Mouse (Mus musculus) forebrain, embryonic 16.5 days (tissue): Measurements from ENCODE around the gene Kctd11. TPM values are rescaled to one million over a fixed set of nuclear protein-coding genes. Genes with fewer than 3 reads are reported as not detected.

Experiments
- ATAC-seq: fragments of 200-750 bp; cut with Nextera tagmentation; 2 replicates; pipeline ENCODE4 v1.8.0; 2017; ENCODE audit warnings: mild to moderate bottlenecking, moderate library complexity
- H3K27ac ChIP-seq: fragments of 300-500 bp; sonication (generic); 2 replicates; pipeline ENCODE4 v1.5.1; 2014; ENCODE audit warnings: low read length, control low read depth
- H3K27me3 ChIP-seq: fragments of 300-500 bp; sonication (generic); replicated peaks from 2 replicates; pipeline ENCODE4 v1.6.1; 2014; ENCODE audit warnings: low read length; ENCODE audit not compliant: control insufficient read depth, insufficient read depth
- H3K36me3 ChIP-seq: fragments of 300-500 bp; sonication (generic); 2 replicates; pipeline ENCODE4 v1.6.1; 2014; ENCODE audit not compliant: control insufficient read depth, insufficient read depth
- H3K4me1 ChIP-seq: fragments of 300-500 bp; sonication (generic); replicated peaks from 2 replicates; pipeline ENCODE4 v1.6.1; 2014; ENCODE audit warnings: low read length; ENCODE audit not compliant: control insufficient read depth, insufficient read depth
- H3K4me2 ChIP-seq: fragments of 300-500 bp; sonication (generic); 2 replicates; pipeline ENCODE4 v1.6.1; 2014; ENCODE audit warnings: mild to moderate bottlenecking, low read length, control low read depth
- H3K4me3 ChIP-seq: fragments of 300-500 bp; sonication (generic); replicated peaks from 2 replicates; pipeline ENCODE4 v1.5.1; 2014; ENCODE audit warnings: mild to moderate bottlenecking, low read length, control low read depth
- H3K9ac ChIP-seq: fragments of 300-500 bp; sonication (generic); replicated peaks from 2 replicates; pipeline ENCODE4 v1.6.1; 2014; ENCODE audit warnings: low read depth, low read length, control low read depth
- H3K9me3 ChIP-seq: fragments of 300-500 bp; sonication (generic); 2 replicates; pipeline ENCODE4 v1.6.1; 2016; ENCODE audit warnings: low read length; ENCODE audit not compliant: control insufficient read depth
- WGBS: fragments of 180-500 bp; shearing (Covaris S2); extraction: QIAGEN DNeasy Blood & Tissue Kit; methylation state at CpG from one replicate; pipeline ENCODE4 v1.1.7; 2014; 5-methylcytosine and 5-hydroxymethylcytosine counted together
- polyA plus RNA-seq: library from polyadenylated mRNA; unstranded; fragments of >200 nt; fragmentation: Nextera tagmentation; extraction: Ambion mirVana; gene quantifications from 2 replicates; pipeline ENCODE4 v1.2.1, GENCODE M21; 2015

The Kctd11 gene
- polyA plus RNA-seq, 1 experiment from 2014 or later: 1.3 TPM

DNA sequence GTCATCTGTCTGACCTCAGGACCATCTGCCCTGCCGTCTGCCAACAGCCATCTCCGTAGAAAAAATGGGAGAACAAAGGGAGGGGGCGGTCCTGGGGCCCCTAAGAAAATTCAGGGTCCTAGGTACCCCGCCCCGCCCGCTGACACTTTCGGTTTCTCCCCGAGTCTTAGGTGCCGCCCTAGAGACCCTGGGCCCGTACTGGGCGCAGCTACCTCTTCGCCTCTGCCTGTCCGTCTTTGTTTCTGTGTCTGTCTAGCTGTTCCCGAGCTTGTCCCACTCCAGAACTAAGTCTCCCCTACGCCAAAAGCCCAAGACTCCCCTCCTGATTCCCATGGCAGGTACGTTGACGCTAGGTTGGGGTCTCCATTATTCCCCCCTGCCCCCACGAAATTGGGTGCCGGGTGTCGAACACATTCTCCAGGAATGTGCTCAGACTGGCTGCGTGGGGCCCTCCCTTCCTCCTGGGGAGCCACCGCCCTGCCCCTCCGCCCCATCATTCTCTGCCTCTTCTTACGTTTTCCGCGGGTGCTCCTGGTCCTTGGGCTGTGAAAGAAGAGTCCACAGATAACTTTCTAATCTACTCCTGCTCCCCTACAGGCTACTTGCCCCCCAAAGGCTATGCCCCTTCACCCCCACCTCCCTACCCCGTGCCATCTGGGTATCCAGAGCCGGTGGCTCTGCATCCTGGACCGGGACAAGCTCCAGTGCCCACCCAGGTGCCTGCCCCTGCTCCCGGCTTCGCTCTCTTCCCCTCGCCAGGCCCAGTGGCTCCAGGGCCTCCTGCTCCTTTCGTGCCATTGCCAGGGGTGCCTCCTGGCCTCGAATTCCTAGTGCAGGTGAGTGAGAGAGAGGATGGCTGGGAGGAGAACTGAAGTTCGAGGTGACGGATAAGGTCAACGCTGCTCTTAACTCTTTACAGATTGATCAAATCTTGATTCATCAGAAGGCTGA lies 34.2 kb downstream of the Kctd11 start:
- 11% methylated on average over 37 of the region's 37 CpGs for WGBS
- H3K4me1 ChIP-seq: peaks cover 24% of the 10 kb centered on the region
- peak overlapping the region; percentile 53 for H3K4me2 ChIP-seq
- peak overlapping the region; percentile 89 for H3K9ac ChIP-seq
- H3K27ac ChIP-seq: peak overlapping the region; percentile 95
- peak overlapping the region; percentile 76 for H3K4me3 ChIP-seq
- H3K9me3 ChIP-seq: no peaks in the 10 kb centered on the region
- ATAC-seq: peak; percentile 41
- peaks cover 18% of the 10 kb centered on the region; the same call in 1 of the 2 replicates for H3K36me3 ChIP-seq
- no peaks in the 10 kb centered on the region for H3K27me3 ChIP-seq

DNA sequence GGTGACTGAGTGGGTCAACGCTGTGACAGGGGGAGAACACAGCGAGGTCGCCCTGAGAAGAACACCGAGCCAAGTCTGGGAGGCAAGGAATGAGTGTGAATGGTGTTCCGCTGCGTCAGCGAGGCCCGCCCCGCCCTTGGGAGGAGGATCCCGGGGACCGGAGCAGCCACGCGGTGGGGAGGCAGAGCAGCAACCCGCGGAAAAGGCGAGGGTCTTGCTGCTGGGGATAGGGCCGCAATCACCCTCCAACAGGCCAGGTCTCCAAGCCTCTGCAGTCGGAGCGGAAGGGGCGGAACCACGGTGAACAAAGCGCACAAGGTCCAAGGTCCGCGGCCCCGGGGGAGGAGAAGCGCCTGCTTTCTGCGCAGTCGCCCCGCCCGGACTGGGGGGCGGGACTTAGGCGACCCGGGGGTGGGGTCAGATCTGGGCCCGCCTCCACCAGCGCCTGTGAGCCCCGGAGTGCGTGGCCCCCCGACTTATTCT lies 35.0 kb downstream of the Kctd11 start, which contains the start of gene Plscr3:
TSS of gene Plscr3 (plus strand) at position 179 of the 483 bp plus-strand sequence.
- peak within 1 kb of the TSS; percentile 89 for H3K9ac ChIP-seq
- peak within 1 kb of the TSS; percentile 53 for H3K4me2 ChIP-seq
- under 1% methylated on average over 38 of the region's 38 CpGs for WGBS
- peak within 1 kb of the TSS; percentile 76 for H3K4me3 ChIP-seq
- no peaks in the 10 kb centered on the region for H3K9me3 ChIP-seq
- H3K27me3 ChIP-seq: no peaks in the 10 kb centered on the region
- peak within 1 kb of the TSS; percentile 95 for H3K27ac ChIP-seq
- H3K36me3 ChIP-seq: peaks cover 18% of the 10 kb centered on the region; the same call in 1 of the 2 replicates
- H3K4me1 ChIP-seq: peaks cover 24% of the 10 kb centered on the region
- peak; percentile 95 for ATAC-seq

DNA sequence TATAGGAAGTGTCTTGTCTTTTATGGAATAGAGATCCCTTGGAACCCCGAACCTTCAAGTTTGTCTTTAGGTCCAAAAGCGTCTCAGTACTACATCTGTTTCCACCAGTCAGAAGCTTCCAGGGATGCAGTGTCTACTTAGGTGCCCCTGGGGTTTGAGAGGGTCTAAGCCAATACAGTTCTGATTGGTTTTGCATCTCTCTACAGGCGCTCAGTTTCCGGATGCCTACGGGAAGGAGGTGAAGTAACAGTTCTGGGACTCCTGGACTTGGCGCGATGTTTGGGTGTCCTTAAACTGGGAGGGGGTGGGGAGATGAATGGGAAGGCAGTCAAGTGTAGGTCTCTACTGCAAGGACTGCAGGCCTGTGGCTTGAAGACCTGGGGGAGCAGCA lies 42.5 kb downstream of the Kctd11 start:
- Histone ChIP-seq H3K4me1 (peaks cover 35% of the 10 kb centered on the region), H3K36me3 (no peaks in the 10 kb centered on the region), H3K4me3 (peak overlapping the region; percentile 79), H3K27ac (peak overlapping the region; percentile 86), H3K27me3 (no peaks in the 10 kb centered on the region), H3K9ac (peak overlapping the region; percentile 69), H3K9me3 (no peaks in the 10 kb centered on the region), H3K4me2 (peak overlapping the region; percentile 76)
- WGBS: 1% methylated on average over 7 of the region's 7 CpGs
- ATAC-seq: no peak

DNA sequence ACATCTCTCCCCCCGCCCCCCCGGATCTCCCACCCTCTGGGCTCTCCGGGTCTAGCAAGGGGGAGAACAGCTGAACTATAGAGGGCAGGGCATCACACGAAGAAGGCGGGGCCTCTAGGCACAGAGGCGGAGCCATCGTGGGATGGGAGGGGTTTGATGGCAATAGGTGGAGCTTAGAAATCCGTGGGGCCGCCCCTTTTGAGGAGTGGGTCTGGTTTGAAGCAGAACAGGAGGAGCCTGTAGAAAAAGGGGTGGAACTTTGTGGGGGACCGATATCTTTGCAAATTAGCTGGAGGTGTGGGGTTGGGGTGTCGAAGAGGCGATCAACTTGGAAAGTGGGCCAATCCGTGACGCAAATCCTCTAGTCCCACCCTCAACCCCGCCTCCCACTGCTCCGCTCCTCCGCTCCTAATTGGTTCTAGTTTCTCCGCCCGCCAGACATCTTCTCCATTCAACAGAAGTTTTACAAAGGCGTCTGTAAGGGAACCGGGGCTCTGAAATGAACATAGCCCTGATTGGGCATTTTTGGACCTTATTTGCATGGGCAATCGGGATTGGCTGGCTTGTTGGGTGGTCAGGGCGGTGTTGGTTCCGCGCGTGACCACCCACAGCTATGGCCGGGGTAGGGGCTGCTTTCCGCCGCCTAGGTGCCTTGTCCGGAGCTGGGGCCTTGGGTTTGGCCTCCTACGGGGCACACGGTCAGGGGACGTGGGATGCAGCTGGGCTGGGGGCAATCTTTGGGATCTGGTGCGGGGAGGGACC lies 43.1 kb downstream of the Kctd11 start, which contains the start of gene Tmem256:
TSS of gene Tmem256 (plus strand) at position 563 of the 762 bp plus-strand sequence.
- H3K27ac ChIP-seq: peak within 1 kb of the TSS; percentile 90
- under 1% methylated on average over 34 of the region's 34 CpGs for WGBS
- H3K9me3 ChIP-seq: no peaks in the 10 kb centered on the region
- peak within 1 kb of the TSS; percentile 93 for H3K4me2 ChIP-seq
- peak within 1 kb of the TSS; percentile 79 for H3K4me3 ChIP-seq
- peak; percentile 91 for ATAC-seq
- no peaks in the 10 kb centered on the region for H3K27me3 ChIP-seq
- no peaks in the 10 kb centered on the region for H3K36me3 ChIP-seq
- peaks cover 41% of the 10 kb centered on the region for H3K4me1 ChIP-seq
- H3K9ac ChIP-seq: peak within 1 kb of the TSS; percentile 92

- ATAC-seq: peak; percentile 72
- Histone ChIP-seq H3K9ac (peak within 1 kb of the TSS; percentile 92), H3K27ac (peak within 1 kb of the TSS; percentile 90), H3K4me2 (peak within 1 kb of the TSS; percentile 93), H3K36me3 (peaks cover 3% of the 10 kb centered on the region; the same call in 1 of the 2 replicates), H3K27me3 (no peaks in the 10 kb centered on the region), H3K4me3 (peak within 1 kb of the TSS; percentile 79), H3K9me3 (no peaks in the 10 kb centered on the region), H3K4me1 (peaks cover 41% of the 10 kb centered on the region)
- WGBS: under 1% methylated on average over 31 of the region's 32 CpGs
Observed at GRCm38 (mm10) chr11:69837604-69837951, 43.6 kb downstream of the Kctd11 start, which contains the start of gene Nlgn2. Nlgn2 (minus strand) TSS chr11:69837784.

DNA sequence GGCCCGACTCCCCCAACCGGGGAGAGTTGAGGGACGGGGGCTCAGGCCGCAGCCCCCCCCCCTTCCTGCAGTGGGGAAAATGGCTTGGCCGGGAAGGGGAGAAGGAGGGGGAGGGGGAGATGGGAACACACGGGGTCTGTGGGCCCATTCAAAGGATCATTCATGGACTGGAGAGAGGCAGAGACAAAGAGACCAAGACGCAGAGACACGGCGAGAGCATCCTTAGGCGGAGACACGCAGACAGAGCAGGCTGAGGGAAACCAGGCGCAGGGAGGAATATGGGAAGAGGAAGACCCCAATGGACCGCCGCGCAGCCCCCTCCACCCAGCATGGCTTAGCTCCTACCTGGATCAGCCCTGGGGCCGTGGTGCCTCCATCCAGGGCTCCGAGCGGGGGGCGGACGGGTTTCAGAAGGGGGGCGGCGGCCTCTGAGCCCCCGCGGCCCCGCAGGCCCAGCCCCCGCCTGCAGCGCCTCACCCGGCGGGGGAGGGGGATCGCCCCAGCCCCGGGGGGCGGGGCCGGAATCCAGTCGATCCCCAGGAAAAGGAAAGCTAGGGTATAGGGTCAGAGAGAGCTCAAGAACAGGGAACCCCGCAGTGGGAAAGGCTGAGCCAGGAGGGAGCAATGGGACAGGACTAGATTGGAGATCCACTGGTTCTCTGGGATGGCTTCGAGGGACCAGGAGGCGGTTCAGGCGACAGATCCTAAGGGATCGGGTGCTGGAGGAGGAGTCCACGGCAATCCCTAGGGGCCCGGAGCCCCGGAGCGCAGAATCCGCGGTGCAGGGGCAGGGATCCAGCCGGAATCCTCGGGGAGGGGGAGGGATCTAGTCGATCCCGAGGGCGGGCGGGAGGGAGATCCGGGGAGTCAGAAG lies 44.3 kb downstream of the Kctd11 start:
- Histone ChIP-seq H3K27ac (peak overlapping the region; percentile 90), H3K36me3 (peaks cover 7% of the 10 kb centered on the region; the same call in 1 of the 2 replicates), H3K9ac (peak overlapping the region; percentile 92), H3K27me3 (no peaks in the 10 kb centered on the region), H3K4me2 (peak overlapping the region; percentile 93), H3K4me1 (peaks cover 41% of the 10 kb centered on the region), H3K9me3 (no peaks in the 10 kb centered on the region), H3K4me3 (peak overlapping the region; percentile 79)
- no peak; the same call in 1 of the 2 replicates for ATAC-seq
- under 1% methylated on average over 43 of the region's 52 CpGs for WGBS

GRCm38 (mm10) chr11:69835966-69836335 lies 45.3 kb downstream of the Kctd11 start:
- no peaks in the 10 kb centered on the region for H3K9me3 ChIP-seq
- H3K4me1 ChIP-seq: peaks cover 41% of the 10 kb centered on the region
- H3K4me3 ChIP-seq: peak overlapping the region; percentile 79
- H3K9ac ChIP-seq: peak overlapping the region; percentile 92
- H3K27ac ChIP-seq: peak overlapping the region; percentile 90
- peaks cover 7% of the 10 kb centered on the region; the same call in 1 of the 2 replicates for H3K36me3 ChIP-seq
- no peak for ATAC-seq
- 4% methylated on average over 4 of the region's 4 CpGs for WGBS
- peak overlapping the region; percentile 93 for H3K4me2 ChIP-seq
- H3K27me3 ChIP-seq: no peaks in the 10 kb centered on the region

DNA sequence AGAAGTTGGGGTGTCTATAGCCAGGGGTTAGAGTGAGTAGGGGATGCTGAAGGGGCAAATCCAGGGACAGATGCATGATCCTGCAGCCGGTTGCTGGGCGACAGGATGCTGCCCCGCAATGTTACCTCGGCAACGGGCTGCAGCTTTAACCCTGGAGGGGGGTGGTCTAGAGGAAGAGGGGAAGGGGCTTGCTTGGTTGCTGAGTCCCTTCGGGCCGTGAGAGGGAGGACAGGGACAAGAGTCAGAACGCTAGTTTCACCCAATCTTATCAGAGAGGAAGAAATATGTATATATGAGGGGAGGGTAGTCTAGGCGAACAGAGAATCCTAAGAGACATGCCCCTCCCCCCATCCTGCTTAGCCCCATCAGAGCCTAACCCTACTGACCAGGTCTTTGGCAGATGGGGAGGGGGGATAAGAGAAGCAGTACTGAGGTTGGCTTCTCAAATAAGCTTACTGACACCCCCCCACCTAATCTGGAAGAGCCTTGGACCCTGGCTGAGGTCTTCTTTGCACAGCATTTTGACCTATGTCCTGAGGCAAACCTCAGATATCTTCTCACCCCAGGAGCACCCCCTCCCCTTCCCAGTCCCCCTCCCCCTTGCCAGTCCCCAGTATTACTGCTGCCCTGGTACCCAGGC lies 45.8 kb downstream of the Kctd11 start:
- no peaks in the 10 kb centered on the region for H3K27me3 ChIP-seq
- H3K4me2 ChIP-seq: peak overlapping the region; percentile 93
- H3K4me1 ChIP-seq: peaks cover 41% of the 10 kb centered on the region
- H3K4me3 ChIP-seq: peak overlapping the region; percentile 79
- 7% methylated on average over 9 of the region's 9 CpGs for WGBS
- peak overlapping the region; percentile 92 for H3K9ac ChIP-seq
- no peaks in the 10 kb centered on the region for H3K9me3 ChIP-seq
- no peak for ATAC-seq
- peaks cover 7% of the 10 kb centered on the region; the same call in 1 of the 2 replicates for H3K36me3 ChIP-seq
- H3K27ac ChIP-seq: peak overlapping the region; percentile 39; the same call in 1 of the 2 replicates
